Mouse (Mus musculus): ENCODE results near the gene Rnase12.
"Not testable (repeated sequence)": the region's sequence is repeated elsewhere in the genome, so short reads cannot be mapped to it uniquely, and the experiment has no call there.

Rnase12 gene

DNA sequence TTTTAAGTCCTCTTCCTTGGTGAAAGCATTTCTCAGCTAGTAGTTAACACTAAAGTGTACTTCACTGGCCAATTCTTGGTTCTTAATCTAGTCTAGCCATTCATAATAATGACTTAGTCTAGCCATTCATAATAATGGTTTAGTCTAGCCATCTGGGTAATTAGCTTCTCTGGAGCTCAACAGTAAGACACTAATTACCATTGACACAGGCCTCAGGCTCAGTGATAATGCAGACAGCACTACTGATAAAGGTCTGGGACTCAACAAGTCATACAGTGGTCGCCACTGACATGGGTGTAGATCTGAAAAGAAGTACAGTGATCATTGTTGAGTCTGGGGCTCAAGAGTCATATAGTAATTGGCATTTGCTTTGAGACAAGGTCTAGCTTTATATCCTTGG lies 32.6 kb downstream of the Rnase12 start:
- DNase-seq (ENCODE audit: extremely low read depth, low read depth) = no peak

DNA sequence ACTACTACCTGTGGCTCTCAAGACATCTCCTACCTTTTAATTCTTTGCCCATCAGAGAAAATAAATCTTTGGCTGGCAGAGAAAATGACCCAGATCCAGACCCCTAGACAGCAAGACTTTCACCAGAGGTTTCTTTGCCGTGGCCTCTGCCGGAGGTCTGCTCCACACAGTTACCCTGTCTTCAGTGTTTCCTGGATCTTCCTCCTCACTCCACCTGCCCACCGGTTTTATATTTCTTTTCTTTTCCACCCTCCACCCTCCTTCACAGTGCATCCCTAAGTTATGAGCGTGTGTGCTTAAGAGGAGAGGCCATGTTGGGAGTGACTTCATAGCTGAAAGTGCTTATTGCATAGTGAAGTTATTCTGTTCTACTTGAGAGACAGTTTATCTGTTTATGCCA lies 34.0 kb downstream of the Rnase12 start:
- no peak for DNase-seq (ENCODE audit: extremely low read depth, low read depth)

DNA sequence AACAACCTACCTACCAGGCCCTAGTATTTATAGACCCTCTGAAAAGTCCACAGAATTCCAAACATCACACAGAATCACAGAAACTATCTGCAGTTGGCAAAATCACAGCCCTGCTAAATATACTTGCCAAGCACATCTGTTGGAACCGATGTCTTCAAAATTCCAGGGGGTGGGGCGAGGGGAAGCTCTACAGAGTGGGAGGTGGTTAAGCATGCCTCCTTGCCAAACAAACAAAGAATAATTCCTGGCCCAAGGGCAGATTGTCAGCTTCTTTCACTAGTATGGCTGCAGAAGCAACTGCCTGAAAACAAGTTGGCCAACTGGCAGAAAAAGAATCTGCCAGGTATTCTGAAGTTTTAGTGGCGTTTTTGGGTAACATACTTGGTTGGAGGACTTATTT lies 40.2 kb downstream of the Rnase12 start:
- no peak for DNase-seq (ENCODE audit: extremely low read depth, low read depth)

DNA sequence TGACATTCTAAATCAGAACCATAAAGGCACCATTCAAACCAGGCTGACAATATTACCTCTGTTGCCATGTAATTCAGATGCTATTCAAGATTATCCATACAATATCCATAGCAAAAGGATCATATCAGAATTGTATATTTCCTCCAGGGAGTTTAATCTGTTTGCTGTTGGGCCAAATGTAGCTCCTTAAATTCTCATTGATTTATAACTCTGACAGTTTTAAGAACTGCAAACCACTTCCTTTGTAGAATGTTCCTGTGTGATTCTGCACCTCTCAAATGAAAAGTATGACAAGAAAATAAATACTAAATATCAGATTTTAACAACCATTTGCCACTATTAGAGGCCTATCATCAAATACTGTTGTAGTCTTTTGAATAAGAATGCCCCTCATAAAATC lies 41.7 kb downstream of the Rnase12 start:
- DNase-seq (ENCODE audit: extremely low read depth, low read depth) = no peak

DNA sequence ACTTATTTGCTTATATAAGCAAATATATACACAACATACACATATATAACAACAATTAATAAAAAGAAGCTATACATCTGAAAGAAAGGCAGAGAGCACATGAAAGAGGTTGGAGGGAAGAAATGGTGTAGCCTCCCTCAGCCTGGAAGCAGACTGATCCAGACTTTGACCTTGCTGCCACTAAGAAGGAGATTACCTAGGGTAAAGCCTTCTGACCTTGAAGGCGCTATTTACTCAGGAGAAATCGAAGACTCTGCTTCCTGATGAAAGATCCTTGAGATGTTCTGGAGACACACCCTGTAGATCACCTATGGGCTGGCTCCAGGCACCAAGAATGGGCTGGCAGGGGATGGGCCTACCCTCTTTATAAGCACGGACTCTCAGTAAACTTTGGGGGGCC lies 42.7 kb downstream of the Rnase12 start:
- not testable (repeated sequence) for DNase-seq (ENCODE audit: extremely low read depth, low read depth)

DNA sequence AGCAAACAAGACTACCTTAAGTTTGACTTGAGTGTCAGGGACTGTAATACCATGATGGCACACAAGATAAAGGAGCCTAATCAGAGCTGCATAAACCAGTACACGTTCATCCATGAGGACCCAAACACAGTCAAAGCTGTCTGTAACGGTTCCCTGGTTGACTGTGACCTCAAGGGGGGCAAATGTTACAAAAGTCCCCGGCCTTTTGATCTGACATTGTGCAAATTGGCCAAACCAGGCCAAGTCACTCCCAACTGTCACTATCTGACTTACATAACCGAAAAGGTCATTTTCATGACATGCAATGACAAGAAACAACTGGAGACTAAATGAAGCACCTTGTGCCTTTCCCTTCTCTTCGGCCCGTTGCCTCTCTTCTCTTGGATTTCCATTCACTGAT lies 47.9 kb downstream of the Rnase12 start:
- no peak for DNase-seq (ENCODE audit: extremely low read depth, low read depth)

DNA sequence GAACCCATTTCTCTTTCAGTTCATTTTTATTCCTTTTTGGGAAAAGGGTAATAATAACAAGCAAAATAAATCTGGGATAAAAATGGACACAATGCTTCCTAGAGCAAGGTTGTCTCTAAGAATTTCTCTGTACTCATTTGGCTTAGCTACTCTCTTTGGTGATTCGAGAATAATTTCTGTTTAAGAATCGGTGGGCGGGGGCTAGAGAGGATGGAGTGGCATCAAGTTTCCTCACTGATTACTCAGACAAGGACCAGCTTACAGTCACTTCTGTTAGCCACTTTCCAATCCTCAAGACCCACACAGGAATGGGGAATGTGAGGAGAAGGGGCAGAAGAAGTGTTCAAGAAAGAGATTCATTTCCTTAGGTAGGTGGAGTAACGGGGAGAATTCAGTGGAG lies 48.7 kb downstream of the Rnase12 start:
- no peak for DNase-seq (ENCODE audit: extremely low read depth, low read depth)

DNA sequence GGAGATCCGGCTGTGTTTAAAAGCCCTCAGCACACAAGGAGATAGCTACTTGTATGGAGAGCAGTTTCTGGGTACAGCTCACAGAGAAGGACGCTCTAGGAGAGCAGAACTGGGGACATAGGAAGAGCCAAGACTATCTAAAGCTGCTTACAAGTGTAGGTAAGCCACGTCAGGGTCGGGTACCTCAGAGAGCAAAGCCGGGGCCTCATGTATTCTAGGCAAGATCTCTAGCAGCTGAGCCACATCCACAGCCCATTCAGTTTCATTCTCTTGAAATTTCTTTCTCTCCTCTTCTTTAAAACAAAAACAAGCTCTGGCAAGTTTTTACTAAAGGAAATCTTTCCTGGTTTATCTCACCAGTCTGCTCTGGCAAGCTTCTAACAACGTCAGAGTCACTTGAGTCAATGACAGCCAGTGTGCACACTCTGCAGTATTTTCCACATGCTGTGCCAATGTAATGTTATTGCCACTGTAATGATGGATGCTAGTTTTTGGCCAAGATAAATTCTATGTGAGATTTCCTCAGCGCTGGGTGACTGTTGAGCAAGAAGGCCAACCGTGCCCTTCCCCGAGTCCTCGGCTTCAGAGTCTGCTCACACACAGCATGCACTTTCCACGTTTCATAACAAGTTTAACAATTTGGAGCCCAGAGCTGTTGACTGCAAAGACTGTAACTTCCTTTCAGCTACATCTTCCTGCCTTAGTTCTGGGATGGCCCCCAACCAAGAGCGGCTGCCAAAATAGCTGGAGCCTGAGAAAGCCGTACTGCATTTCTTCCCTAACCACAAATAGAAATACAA lies 49.3 kb downstream of the Rnase12 start:
- no peak for DNase-seq (ENCODE audit: extremely low read depth, low read depth)

DNA sequence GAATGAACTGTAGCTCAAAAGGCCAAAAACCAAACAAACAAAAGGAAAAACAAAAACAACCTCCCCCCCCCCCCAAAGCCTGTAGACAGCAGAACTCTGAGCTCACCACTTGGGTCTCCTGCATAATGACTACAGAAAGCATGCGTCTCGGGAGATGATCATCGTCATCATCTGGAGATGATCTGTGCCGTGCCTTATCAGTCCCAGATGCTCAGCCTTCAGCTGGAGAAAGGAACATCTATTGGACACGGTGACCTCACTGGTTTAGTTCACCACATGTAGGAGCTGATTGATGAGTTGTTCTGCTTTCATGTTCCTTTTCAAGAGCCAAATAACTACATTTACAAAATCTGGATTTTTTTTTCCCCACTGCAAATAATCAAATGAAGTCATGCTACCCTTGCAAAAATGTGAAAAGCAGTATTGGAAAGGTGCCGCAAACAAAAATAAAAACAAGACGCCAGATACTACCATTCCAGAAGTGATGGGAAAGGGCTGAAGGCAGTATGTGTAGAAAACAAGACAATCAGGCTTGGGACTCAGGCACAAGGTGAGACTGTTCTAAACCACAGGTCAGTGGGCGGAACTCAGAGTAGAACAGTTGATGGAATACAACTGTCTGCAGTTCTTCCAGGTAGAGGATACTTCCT lies 50.2 kb downstream of the Rnase12 start, which contains the start of gene Rnase10:
TSS of gene Rnase10 (plus strand) at position 600 of the 650 bp plus-strand sequence.
- DNase-seq (ENCODE audit: extremely low read depth, low read depth) = no peak

Measured in MEL-GATA-1-ER (cell line).